Mouse (Mus musculus) thymus, adult 2 months (tissue): ENCODE data around the gene Treml4.

Experiments
- CTCF ChIP-seq: fragments of 200-500 bp; IDR thresholded peaks from 2 replicates; pipeline ENCODE4 v1.5.1; 2012; ENCODE audit warnings: mild to moderate bottlenecking, control low read depth, low read length, moderate library complexity, borderline replicate concordance; ENCODE audit not compliant: control insufficient read depth, poor library complexity, insufficient read depth; ENCODE audit errors: extremely low read depth
- POLR2A ChIP-seq: fragments of 200-500 bp; IDR thresholded peaks from 2 replicates; pipeline ENCODE4 v1.6.1; 2012; ENCODE audit warnings: mild to moderate bottlenecking, low read length, control low read depth, moderate library complexity; ENCODE audit not compliant: control insufficient read depth, poor library complexity, insufficient read depth; ENCODE audit errors: extremely low read depth

DNA sequence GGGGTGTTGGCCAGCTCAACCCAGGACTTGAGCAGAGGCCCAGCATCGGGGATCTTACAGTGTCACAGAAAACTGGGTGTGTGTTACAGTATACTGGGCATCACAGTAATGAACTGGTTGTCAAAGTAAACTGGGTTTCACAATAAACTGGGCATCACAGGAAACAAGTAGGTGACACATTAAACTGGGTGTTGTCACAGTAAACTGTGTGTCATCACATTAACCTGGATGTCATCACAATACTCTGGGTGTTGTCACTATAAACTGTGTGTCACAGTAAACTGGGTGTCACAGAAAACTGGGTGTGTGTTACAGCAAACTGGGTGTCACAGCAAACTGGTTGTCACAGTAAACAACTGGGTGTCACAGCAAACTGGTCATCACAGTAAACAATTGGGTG, 48.7 kb upstream of the Treml4 start:
- TF ChIP-seq POLR2A (no peak), CTCF (no peak)
